Mouse (Mus musculus) ES-E14 (cell line): ENCODE results near the gene Prr5l. TPM values are rescaled to one million over a fixed set of nuclear protein-coding genes. Genes with fewer than 3 reads are reported as not detected.
A peak's percentile ranks its signal among the peaks of the same experiment; 100 is the strongest.

ENCODE experiments used
- DNase-seq: peaks from one replicate; pipeline ENCODE4 v3.0.0-alpha.2; 2013; ENCODE audit warnings: low read depth, low spot score
- H3K27ac ChIP-seq: 2 replicates; pipeline ENCODE4 v1.5.1; 2012; ENCODE audit warnings: low read depth, mild to moderate bottlenecking, low read length, moderate library complexity, mixed read lengths; ENCODE audit not compliant: poor library complexity, insufficient read depth, severe bottlenecking
- H3K36me3 ChIP-seq: 2 replicates; pipeline ENCODE4 v1.6.1; 2012; ENCODE audit warnings: mild to moderate bottlenecking, low read length, moderate library complexity, mixed read lengths; ENCODE audit not compliant: control insufficient read depth, poor library complexity, insufficient read depth, severe bottlenecking
- H3K4me1 ChIP-seq, 2 experiments: fragments of 150-350 bp in 1 of 2; sonication (generic) in 1 of 2; 2 replicates each; pipeline ENCODE4 v1.6.1; 2012; ENCODE audit warnings: low read length in 2 of 2, mild to moderate bottlenecking in 1 of 2, mixed read lengths in 1 of 2; ENCODE audit not compliant: control insufficient read depth in 2 of 2, insufficient read depth in 2 of 2, poor library complexity in 1 of 2
- H3K4me3 ChIP-seq, 2 experiments: fragments of 150-350 bp in 1 of 2; sonication (generic) in 1 of 2; 2 replicates each; pipeline ENCODE4 v1.5.1; 2012; ENCODE audit warnings: low read length in 2 of 2, low read depth in 1 of 2, mild to moderate bottlenecking in 1 of 2, mixed read lengths in 1 of 2; ENCODE audit not compliant: insufficient read depth in 1 of 2, poor library complexity in 1 of 2, severe bottlenecking in 1 of 2
- H3K9ac ChIP-seq: 2 replicates; pipeline ENCODE4 v1.6.1; 2012; ENCODE audit warnings: low read depth, mild to moderate bottlenecking, low read length, mixed read lengths; ENCODE audit not compliant: poor library complexity, insufficient read depth, severe bottlenecking
- H3K9me3 ChIP-seq: fragments of 150-350 bp; sonication (generic); 2 replicates; pipeline ENCODE4 v1.6.1; 2012; ENCODE audit warnings: low read depth, mild to moderate bottlenecking, low read length; ENCODE audit not compliant: control insufficient read depth, insufficient read depth
- CHD2 ChIP-seq: IDR thresholded peaks from 2 replicates; pipeline ENCODE4 v1.6.1; 2014; ENCODE audit warnings: mild to moderate bottlenecking, low read depth, low read length, inconsistent platforms
- HCFC1 ChIP-seq: IDR thresholded peaks from 2 replicates; pipeline ENCODE4 v1.6.1; 2012; ENCODE audit warnings: low read length, inconsistent platforms, borderline replicate concordance; ENCODE audit not compliant: insufficient read depth
- MAFK ChIP-seq: IDR thresholded peaks from 2 replicates; pipeline ENCODE4 v1.6.1; 2014; ENCODE audit warnings: mild to moderate bottlenecking, low read depth, low read length, inconsistent platforms; ENCODE audit not compliant: insufficient read depth
- ZC3H11A ChIP-seq: IDR thresholded peaks from 2 replicates; pipeline ENCODE4 v1.6.1; 2012; ENCODE audit warnings: low read depth, mild to moderate bottlenecking, inconsistent platforms, low read length, borderline replicate concordance
- ZNF384 ChIP-seq: IDR thresholded peaks from 2 replicates; pipeline ENCODE4 v1.6.1; 2012; ENCODE audit warnings: low read depth, low read length, inconsistent platforms
- in situ Hi-C, 2 experiments: fragments of 600-800 bp; cut with MboI; formaldehyde crosslinking; loops; one replicate each; pipeline ENCODE4 v1.15.1; 2025; ENCODE audit warnings: low sequenced_read_pairs in 2 of 2, inconsistent platforms in 1 of 2; ENCODE audit not compliant: unreplicated experiment in 2 of 2
- total RNA-seq: library from RNA; depleted of rRNA; stranded (reverse); fragments of 300-350 nt; gene quantifications from 2 replicates; pipeline ENCODE4 v1.2.3, GENCODE M21; 2012

Gene Prr5l
- total RNA-seq, 1 experiment = 4.5 TPM

GRCm38 (mm10) chr2:101820816-101821215 is 62.0 kb downstream of the Prr5l start:
- Histone ChIP-seq H3K9ac (no peak overlapping the region), H3K36me3 (no peaks in the 10 kb centered on the region), H3K4me3 (no peak overlapping the region), H3K9me3 (no peaks in the 10 kb centered on the region), H3K4me1 (peaks cover 0 to 5% of the 10 kb centered on the region in 2 experiments; a peak in 2 of 4 replicates), H3K27ac (no peak overlapping the region)
- no peak for DNase-seq
- in situ Hi-C loops = no loop called here
- TF ChIP-seq ZC3H11A = no peak
- TF ChIP-seq HCFC1 = no peak
- TF ChIP-seq MAFK = no peak
- TF ChIP-seq ZNF384 = no peak
- TF ChIP-seq CHD2 = no peak

- in situ Hi-C loops = no loop called here
- peaks cover 0 to 8% of the 10 kb centered on the region in 2 experiments; a peak in 2 of 4 replicates for H3K4me1 ChIP-seq
- no peaks in the 10 kb centered on the region for H3K9me3 ChIP-seq
- H3K4me3 ChIP-seq = no peak overlapping the region
- no peaks in the 10 kb centered on the region for H3K36me3 ChIP-seq
- H3K27ac ChIP-seq = no peak overlapping the region
- TF ChIP-seq ZC3H11A (no peak), ZNF384 (no peak), CHD2 (no peak), HCFC1 (no peak), MAFK (no peak)
- no peak for DNase-seq
- no peak overlapping the region for H3K9ac ChIP-seq
Observed at GRCm38 (mm10) chr2:101818986-101819764, 63.7 kb downstream of the Prr5l start.

- Histone ChIP-seq H3K27ac (no peak overlapping the region), H3K9ac (no peak overlapping the region), H3K36me3 (no peaks in the 10 kb centered on the region), H3K4me1 (peaks cover 0 to 3% of the 10 kb centered on the region in 2 experiments; a peak in 2 of 4 replicates), H3K9me3 (no peaks in the 10 kb centered on the region), H3K4me3 (no peak overlapping the region)
- TF ChIP-seq ZNF384 (no peak), HCFC1 (no peak), CHD2 (no peak), MAFK (no peak), ZC3H11A (no peak)
- in situ Hi-C loops = no loop called here
- DNase-seq = no peak
Observed at GRCm38 (mm10) chr2:101816646-101817308, 66.0 kb downstream of the Prr5l start.

- H3K9ac ChIP-seq = no peak overlapping the region
- H3K27ac ChIP-seq = no peak overlapping the region
- H3K4me1 ChIP-seq = peaks cover 0 to 3% of the 10 kb centered on the region in 2 experiments; a peak in 2 of 4 replicates
- in situ Hi-C loops = no loop called here
- DNase-seq = peak; percentile 72
- no peak for TF ChIP-seq HCFC1
- no peak for TF ChIP-seq ZNF384
- no peak for TF ChIP-seq CHD2
- TF ChIP-seq MAFK = no peak
- TF ChIP-seq ZC3H11A = no peak; the same call in 1 of the 2 replicates
- H3K36me3 ChIP-seq = no peaks in the 10 kb centered on the region
- H3K4me3 ChIP-seq = no peak overlapping the region
- H3K9me3 ChIP-seq = no peaks in the 10 kb centered on the region
Observed at GRCm38 (mm10) chr2:101815250-101815934, 67.4 kb downstream of the Prr5l start.
